Mouse (Mus musculus) lung, adult 2 months (tissue): ENCODE results near the gene Tmc5.

Experiments
- CTCF ChIP-seq: fragments of 200-500 bp; IDR thresholded peaks from 2 replicates; pipeline ENCODE4 v1.5.1; 2011; ENCODE audit warnings: mild to moderate bottlenecking, low read length, control low read depth; ENCODE audit not compliant: insufficient read depth
- POLR2A ChIP-seq: fragments of 200-500 bp; IDR thresholded peaks from 2 replicates; pipeline ENCODE4 v1.6.1; 2011; ENCODE audit warnings: low read depth, mild to moderate bottlenecking, control low read depth, low read length, borderline replicate concordance; ENCODE audit errors: extremely low read depth

DNA sequence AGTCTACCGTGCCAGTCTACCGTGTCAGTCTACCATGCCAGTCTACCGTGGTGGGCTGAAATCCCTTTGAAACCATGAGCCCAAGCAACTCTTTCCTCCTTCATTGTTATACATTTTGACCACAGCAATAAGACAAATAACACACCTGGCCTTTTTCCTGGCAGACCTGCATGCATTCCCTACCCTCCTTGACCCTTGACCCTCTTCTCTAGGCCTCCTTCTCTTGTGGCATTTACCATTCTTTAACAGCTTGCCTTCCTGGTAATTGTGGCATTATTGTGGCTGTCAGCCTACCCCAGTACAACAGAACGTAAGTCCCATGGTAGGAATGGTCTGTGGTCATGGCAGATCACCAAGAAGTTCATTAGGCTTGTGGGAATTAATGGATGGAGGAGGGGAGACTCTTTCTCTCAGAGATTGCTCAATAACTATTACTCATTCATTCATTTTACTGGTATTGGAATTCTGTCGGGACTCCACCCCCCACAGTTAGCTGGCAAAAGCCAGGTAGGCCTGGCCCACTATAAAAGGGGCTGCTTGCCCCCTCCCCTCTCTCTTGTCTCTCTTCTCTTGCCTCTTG, 6.3 kb upstream of the Tmc5 start:
- TF ChIP-seq CTCF (no peak), POLR2A (no peak)
